In the genomic region with DNA sequence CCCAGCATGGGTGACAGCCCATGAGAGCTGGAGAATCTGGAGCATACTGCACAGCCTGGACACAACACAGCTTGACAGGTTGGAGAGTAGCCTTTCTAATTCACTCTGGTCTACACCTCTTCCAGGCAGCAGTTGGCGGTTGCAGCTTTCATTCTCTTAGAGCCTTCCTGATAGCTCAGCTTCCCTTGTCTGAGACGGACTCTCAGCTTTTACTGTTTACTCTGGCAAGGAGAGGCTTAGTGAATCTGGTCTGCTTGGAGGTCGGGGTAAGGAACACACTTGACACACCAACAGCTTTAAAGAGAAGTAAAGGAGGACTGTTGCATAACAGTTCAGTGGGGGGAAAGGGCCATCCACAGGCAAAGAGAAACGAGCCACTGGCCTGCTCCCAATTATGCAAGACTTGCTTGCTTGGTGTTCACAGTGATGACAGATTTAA, we compare ENCODE assay signal across 9 mouse cellular contexts. TPM values are rescaled to one million over a fixed set of nuclear protein-coding genes. Genes with fewer than 3 reads are reported as not detected.
DNase-seq lines count a peak whose midpoint lies in the region; ATAC-seq and TF ChIP-seq lines count a peak whose summit lies in the region.
"Had no signal": no experiment of that assay in that cellular context is flagged by ENCODE, and none has a peak within 500 bp of the region (broad histone marks: within the 10 kb centered on the region; RNA-seq: fewer than 3 reads in every experiment).

No protein-coding gene starts in this region.

- peaks cover 21% of the 10 kb centered on the region for H3K4me1 ChIP-seq in forebrain, embryonic 14.5 days (ENCODE audit: control insufficient read depth, insufficient read depth, low read length)
- peaks cover 23% of the 10 kb centered on the region for H3K4me1 ChIP-seq in hindbrain, embryonic 10.5 days (replicated peaks)
- peaks cover 7% of the 10 kb centered on the region for H3K4me1 ChIP-seq in liver, embryonic 16.5 days (ENCODE audit: control insufficient read depth, low read depth, low read length)

- H3K27ac ChIP-seq in forebrain, embryonic 14.5 days (ENCODE audit: low read depth, low read length): peak overlapping the region; percentile 79
- H3K27ac ChIP-seq in hindbrain, embryonic 10.5 days: peak overlapping the region; percentile 67
- H3K27ac ChIP-seq in liver, embryonic 16.5 days (ENCODE audit: low read length): no peak overlapping the region; the same call in 1 of the 2 replicates
- H3K27ac ChIP-seq in left cerebral cortex, adult 2 months: no peak overlapping the region; the same call in 1 of the 2 replicates

- 37% methylated on average over 4 of the region's 4 CpGs for WGBS in forebrain, embryonic 14.5 days
- WGBS in hindbrain, embryonic 10.5 days: 69% methylated on average over 4 of the region's 4 CpGs
- 36% methylated on average over 4 of the region's 4 CpGs for WGBS in liver, embryonic 16.5 days (ENCODE audit: insufficient replicate concordance)

- H3K9me3 ChIP-seq in forebrain, embryonic 14.5 days (replicated peaks; ENCODE audit: control insufficient read depth, low read length): no peaks in the 10 kb centered on the region
- H3K9me3 ChIP-seq in hindbrain, embryonic 10.5 days: no peaks in the 10 kb centered on the region
- H3K9me3 ChIP-seq in liver, embryonic 16.5 days (replicated peaks; ENCODE audit: control insufficient read depth, low read length): no peaks in the 10 kb centered on the region
- H3K9me3 ChIP-seq: megakaryocyte, embryonic 14.5 days had no signal

- peak; percentile 60 for ATAC-seq in forebrain, embryonic 14.5 days
- ATAC-seq in liver, embryonic 16.5 days (ENCODE audit: low read depth): peak; percentile 73
- ATAC-seq in neutrophil, adult 5-6 weeks (ENCODE audit: extremely low read depth, insufficient number of reproducible peaks, low FRiP score, poor library complexity, severe bottlenecking): peak; percentile 77; the same call in 1 of the 2 replicates

- H3K27me3 ChIP-seq in forebrain, embryonic 14.5 days (replicated peaks; ENCODE audit: control insufficient read depth, insufficient read depth, low read length): no peaks in the 10 kb centered on the region
- no peaks in the 10 kb centered on the region for H3K27me3 ChIP-seq in hindbrain, embryonic 10.5 days (ENCODE audit: insufficient read depth, poor library complexity, severe bottlenecking)
- no peaks in the 10 kb centered on the region for H3K27me3 ChIP-seq in liver, embryonic 16.5 days (ENCODE audit: control insufficient read depth, insufficient read depth, low read depth, low read length)
- H3K27me3 ChIP-seq: megakaryocyte, embryonic 14.5 days had no signal

- intact Hi-C loops in left cerebral cortex, adult 2 months (cut with DNase I): no loop called here

- no peaks in the 10 kb centered on the region for H3K36me3 ChIP-seq in forebrain, embryonic 14.5 days (ENCODE audit: control insufficient read depth, insufficient read depth, low read length)
- H3K36me3 ChIP-seq in hindbrain, embryonic 10.5 days: peaks cover 19% of the 10 kb centered on the region; the same call in 1 of the 2 replicates
- no peaks in the 10 kb centered on the region for H3K36me3 ChIP-seq in liver, embryonic 16.5 days (ENCODE audit: control insufficient read depth, insufficient read depth)

- no peak overlapping the region for H3K4me3 ChIP-seq in forebrain, embryonic 14.5 days (ENCODE audit: low read depth, low read length)
- no peak overlapping the region for H3K4me3 ChIP-seq in hindbrain, embryonic 10.5 days
- H3K4me3 ChIP-seq in liver, embryonic 16.5 days (ENCODE audit: low read depth, low read length): no peak overlapping the region
- H3K4me3 ChIP-seq in left cerebral cortex, adult 2 months: no peak overlapping the region
- H3K4me3 ChIP-seq: megakaryocyte, embryonic 14.5 days had no signal

- H3K9ac ChIP-seq in forebrain, embryonic 14.5 days (ENCODE audit: low read length): no peak overlapping the region
- H3K9ac ChIP-seq in liver, embryonic 16.5 days (ENCODE audit: low read depth, low read length): no peak overlapping the region

- TF ChIP-seq CTCF in left cerebral cortex, adult 2 months (IDR thresholded peaks at IDR 0.05): no peak

- DNase-seq in 416B (ENCODE audit: low read depth) (peak; percentile 74), MN1 (ENCODE audit: low spot score) (no peak)
- DNase-seq in adrenal gland, postnatal 10 days: peak; percentile 69
- peak; percentile 52 for DNase-seq in forebrain, embryonic 14.5 days (ENCODE audit: low spot score)
- no peak for DNase-seq in hindbrain, embryonic 10.5 days (ENCODE audit: low spot score)
- DNase-seq in left cerebral cortex, adult 2 months (ENCODE audit: extremely low spot score in 1 of 2, low spot score in 2 of 2): no peak

- H3K4me2 ChIP-seq in forebrain, embryonic 14.5 days (ENCODE audit: low read length): no peak overlapping the region
- no peak overlapping the region for H3K4me2 ChIP-seq in liver, embryonic 16.5 days (ENCODE audit: low read depth, low read length)

RNA-seq across cellular contexts. Expression of a gene that starts 22.1 kb away (rescaled TPM):
- total RNA-seq in adrenal gland, postnatal 10 days (2021): 10 to 100 TPM; 29.3 to 32.3 TPM
- 47.5 and 51.4 TPM in 2 replicates for polyA plus RNA-seq in forebrain, embryonic 14.5 days (2014; fragmentation: Nextera tagmentation; extraction: Ambion mirVana)
- 49.1 and 56.2 TPM in 2 replicates for polyA plus RNA-seq in hindbrain, embryonic 10.5 days (2016; fragmentation: Nextera tagmentation; extraction: Ambion mirVana)
- polyA plus RNA-seq in liver, embryonic 16.5 days (2015; fragmentation: Nextera tagmentation; extraction: Ambion mirVana): 20.3 and 20.8 TPM in 2 replicates
- 12.8 and 24.6 TPM in 2 replicates for total RNA-seq in neutrophil, adult 5-6 weeks (2017)
- 10 to 100 TPM; 14.8 to 21.3 TPM for total RNA-seq in left cerebral cortex, adult 2 months (2021)

RNA-seq across cellular contexts. Expression of a gene that starts 46.2 kb away (rescaled TPM):
- 10 to 100 TPM; 24.8 to 27.0 TPM for total RNA-seq in adrenal gland, postnatal 10 days (2021)
- polyA plus RNA-seq in forebrain, embryonic 14.5 days (2014; fragmentation: Nextera tagmentation; extraction: Ambion mirVana): 13.1 and 15.3 TPM in 2 replicates
- 11.3 and 15.4 TPM in 2 replicates for polyA plus RNA-seq in hindbrain, embryonic 10.5 days (2016; fragmentation: Nextera tagmentation; extraction: Ambion mirVana)
- polyA plus RNA-seq in liver, embryonic 16.5 days (2015; fragmentation: Nextera tagmentation; extraction: Ambion mirVana): 6.1 and 6.5 TPM in 2 replicates
- 41.3 and 50.8 TPM in 2 replicates for total RNA-seq in neutrophil, adult 5-6 weeks (2017)
- total RNA-seq in left cerebral cortex, adult 2 months (2021): 10 to 100 TPM; 41.9 to 43.6 TPM

RNA-seq across cellular contexts. Expression of a gene that starts 47.1 kb away (rescaled TPM):
- total RNA-seq in adrenal gland, postnatal 10 days (2021): 100 to 1,000 TPM; 122 to 150 TPM
- polyA plus RNA-seq in forebrain, embryonic 14.5 days (2014; fragmentation: Nextera tagmentation; extraction: Ambion mirVana): 66.1 and 70.3 TPM in 2 replicates
- 106 and 115 TPM in 2 replicates for polyA plus RNA-seq in hindbrain, embryonic 10.5 days (2016; fragmentation: Nextera tagmentation; extraction: Ambion mirVana)
- polyA plus RNA-seq in liver, embryonic 16.5 days (2015; fragmentation: Nextera tagmentation; extraction: Ambion mirVana): 518 and 567 TPM in 2 replicates
- total RNA-seq in neutrophil, adult 5-6 weeks (2017): 50.2 and 63.2 TPM in 2 replicates
- total RNA-seq in left cerebral cortex, adult 2 months (2021): 10 to 100 TPM; 62.2 to 65.5 TPM

RNA-seq across cellular contexts. Expression of a gene that starts 54.6 kb away (rescaled TPM):
- total RNA-seq in adrenal gland, postnatal 10 days (2021): 1 to 10 TPM; 5.1 to 7.8 TPM
- polyA plus RNA-seq in forebrain, embryonic 14.5 days (2014; fragmentation: Nextera tagmentation; extraction: Ambion mirVana): 2.4 and 3.4 TPM in 2 replicates
- polyA plus RNA-seq in hindbrain, embryonic 10.5 days (2016; fragmentation: Nextera tagmentation; extraction: Ambion mirVana): 5.8 and 6.9 TPM in 2 replicates
- polyA plus RNA-seq in liver, embryonic 16.5 days (2015; fragmentation: Nextera tagmentation; extraction: Ambion mirVana): 0.67 and 0.69 TPM in 2 replicates
- total RNA-seq in neutrophil, adult 5-6 weeks (2017): 0.35 TPM in 1 of 2 replicates, not detected in the other
- total RNA-seq in left cerebral cortex, adult 2 months (2021): 1 to 10 TPM; 1.7 to 3.5 TPM

Comparison
In these comparisons a context has a peak if more than half of its experiments do, and no peak if none do; other contexts are left out.
1. DNase-seq: peak in 416B (single experiment), adrenal gland, postnatal 10 days (single experiment) and forebrain, embryonic 14.5 days (single experiment); none in hindbrain, embryonic 10.5 days (single experiment), MN1 (single experiment) and left cerebral cortex, adult 2 months (0 of 2).
2. H3K27ac ChIP-seq: peak in forebrain, embryonic 14.5 days (single experiment) and hindbrain, embryonic 10.5 days (single experiment); none in liver, embryonic 16.5 days (single experiment) and left cerebral cortex, adult 2 months (single experiment).
3. Peak in every context shown above with its lines, with median percentiles within 50 percentile points of each other: ATAC-seq.